Mouse (Mus musculus): Measurements from ENCODE around the gene Chat. TPM values are rescaled to one million over a fixed set of nuclear protein-coding genes. Genes with fewer than 3 reads are reported as not detected.

Chat gene
- polyA plus RNA-seq, 1 experiment from 2014 or later, result 0.05 TPM

GRCm38 (mm10) chr14:32364359-32364758 is 101.4 kb downstream of the Chat start:
- H3K4me2 ChIP-seq (replicated peaks; ENCODE audit: low read depth, low read length), result no peak overlapping the region
- no peaks in the 10 kb centered on the region for H3K9me3 ChIP-seq (ENCODE audit: low read length)
- no peaks in the 10 kb centered on the region for H3K4me1 ChIP-seq (ENCODE audit: insufficient read depth, low read length)
- no peak overlapping the region for H3K27ac ChIP-seq (ENCODE audit: low read length)
- no peaks in the 10 kb centered on the region for H3K27me3 ChIP-seq (ENCODE audit: insufficient read depth, low read length)
- H3K36me3 ChIP-seq (ENCODE audit: insufficient read depth, low read length), result no peaks in the 10 kb centered on the region
- H3K9ac ChIP-seq (replicated peaks; ENCODE audit: low read length), result no peak overlapping the region
- no peak overlapping the region for H3K4me3 ChIP-seq (ENCODE audit: low read length)
- WGBS, result 41% methylated on average over 7 of the region's 7 CpGs
- ATAC-seq (ENCODE audit: low FRiP score, low TSS enrichment), result no peak

Other genes with a start within 250 kb of the Chat start
- gene Ogdhl, start 144.0 kb downstream of the Chat start, polyA plus RNA-seq (2015; fragmentation: Nextera tagmentation; extraction: Ambion mirVana), result 10.7 and 11.4 TPM in 2 replicates
- not detected in 2 replicates for gene 1700024G13Rik, start 77.6 kb downstream of the Chat start, polyA plus RNA-seq (2015; fragmentation: Nextera tagmentation; extraction: Ambion mirVana)
- gene Slc18a3, start 1.1 kb downstream of the Chat start, polyA plus RNA-seq (2015; fragmentation: Nextera tagmentation; extraction: Ambion mirVana), result 0.17 and 0.29 TPM in 2 replicates
- 17.7 and 20.3 TPM in 2 replicates for gene Ercc6, start 47.5 kb upstream of the Chat start, polyA plus RNA-seq (2015; fragmentation: Nextera tagmentation; extraction: Ambion mirVana)
- 0.06 and 0.08 TPM in 2 replicates for gene Prrxl1, start 133.4 kb upstream of the Chat start, polyA plus RNA-seq (2015; fragmentation: Nextera tagmentation; extraction: Ambion mirVana)
- gene 3425401B19Rik, start 219.3 kb upstream of the Chat start, polyA plus RNA-seq (2015; fragmentation: Nextera tagmentation; extraction: Ambion mirVana), result 0.14 and 0.23 TPM in 2 replicates

Data from kidney, embryonic 16.5 days (tissue).